Mouse (Mus musculus) left cerebral cortex, adult 8-10 months (tissue): ENCODE results near the gene Hist2h2ab. TPM values are rescaled to one million over a fixed set of nuclear protein-coding genes. Genes with fewer than 3 reads are reported as not detected.
"Not testable (repeated sequence)": the region's sequence is repeated elsewhere in the genome, so short reads cannot be mapped to it uniquely, and the experiment has no call there.

Experiments
- DNase-seq, 2 experiments: peaks; one replicate each; pipeline ENCODE4 v3.0.0; 2022; ENCODE audit warnings: low spot score in 2 of 2
- microRNA-seq, 2 experiments: library from miRNA; unstranded; fragments of <30 nt; microRNA quantifications; one replicate each; pipeline ENCODE4 v1.2.0; 2022
- total RNA-seq, 4 experiments: library from RNA; stranded (reverse); gene quantifications; 2 replicates each; pipeline ENCODE4 v1.2.4; 2022

Gene Hist2h2ab
- total RNA-seq, 4 experiments from 2014 or later: 11.1 to 15.2 (median 14.1) TPM

GRCm38 (mm10) chr3:96255926-96256593, 36.4 kb downstream of the Hist2h2ab start:
- no peak for DNase-seq

- DNase-seq: no peak
Observed at GRCm38 (mm10) chr3:96257190-96257589, 37.5 kb downstream of the Hist2h2ab start.

- no peak for DNase-seq
Observed at GRCm38 (mm10) chr3:96260220-96260619, 40.6 kb downstream of the Hist2h2ab start.

GRCm38 (mm10) chr3:96261623-96262022, 42.0 kb downstream of the Hist2h2ab start:
- no peak for DNase-seq

GRCm38 (mm10) chr3:96262216-96262875, 42.7 kb downstream of the Hist2h2ab start:
- peak; percentile 72 to 89 for DNase-seq

GRCm38 (mm10) chr3:96262979-96263550, 43.4 kb downstream of the Hist2h2ab start, which contains the start of gene Hist2h4:
Hist2h4 (minus strand) TSS chr3:96263311.
- DNase-seq: peak; percentile 96 to 99

GRCm38 (mm10) chr3:96263558-96264403, 44.1 kb downstream of the Hist2h2ab start:
- peak in 1 of 2 experiments; percentile 39 for DNase-seq

- no peak for DNase-seq
Observed at GRCm38 (mm10) chr3:96264404-96264949, 44.8 kb downstream of the Hist2h2ab start.

- DNase-seq: no peak
Observed at GRCm38 (mm10) chr3:96266132-96266710, 46.6 kb downstream of the Hist2h2ab start.

GRCm38 (mm10) chr3:96267541-96267940, 47.9 kb downstream of the Hist2h2ab start:
- no peak for DNase-seq

GRCm38 (mm10) chr3:96268051-96268775, 48.5 kb downstream of the Hist2h2ab start, which contains the start of gene Hist2h3b:
Hist2h3b (plus strand) TSS chr3:96268654.
- peak; percentile 74 to 84 for DNase-seq

- DNase-seq: not testable (repeated sequence)
Observed at GRCm38 (mm10) chr3:96268776-96269378, 49.2 kb downstream of the Hist2h2ab start.

Small RNAs within 50 kb of the gene (microRNA-seq; reads per million reads assigned to microRNA genes)
- gene Gm44492 (0 reads per million in 2 experiments), gene Gm47311 (0 reads per million in 2 experiments), gene Gm47313 (0 reads per million in 2 experiments)

Other genes starting within 250 kb of the Hist2h2ab start
- 10 to 100 TPM; 64.0 to 86.2 (median 81.6) TPM for gene Plekho1, start 223.9 kb upstream of the Hist2h2ab start, total RNA-seq
- gene Vps45, start 161.4 kb upstream of the Hist2h2ab start, total RNA-seq: 10 to 100 TPM; 44.9 to 55.2 (median 50.3) TPM
- gene Otud7b, start 115.3 kb upstream of the Hist2h2ab start, total RNA-seq: 10 to 100 TPM; 33.4 to 40.7 (median 38.5) TPM
- gene Mtmr11, start 57.9 kb upstream of the Hist2h2ab start, total RNA-seq: 1 to 10 TPM; 5.8 to 8.4 (median 6.9) TPM
- gene Sf3b4, start 47.5 kb upstream of the Hist2h2ab start, total RNA-seq: 10 to 100 TPM; 40.3 to 48.5 (median 43.0) TPM
- 100 to 1,000 TPM; 434 to 460 (median 443) TPM for gene Sv2a, start 38.7 kb upstream of the Hist2h2ab start, total RNA-seq
- gene Bola1, start 156 bp upstream of the Hist2h2ab start, total RNA-seq: 10 to 100 TPM; 14.9 to 20.7 (median 18.3) TPM
- 10 to 100 TPM; 26.7 to 37.7 (median 31.8) TPM for gene Hist2h2ac, start 1.0 kb downstream of the Hist2h2ab start, total RNA-seq
- gene Hist2h2be, start 1.3 kb downstream of the Hist2h2ab start, total RNA-seq: 1 to 10 TPM; 4.9 to 7.1 (median 5.4) TPM
- 1 to 10 TPM; 1.1 to 4.8 (median 4.3) TPM for gene Hist2h3c2, start 19.3 kb downstream of the Hist2h2ab start, total RNA-seq
- gene Hist2h2aa2, start 20.4 kb downstream of the Hist2h2ab start, total RNA-seq: 100 to 1,000 TPM; 190 to 245 (median 229) TPM
- 10 to 100 TPM in 2 of 4 experiments, 1 to 10 TPM in 2; 5.2 to 28.7 (median 10.2) TPM for gene Hist2h2aa1, start 25.6 kb downstream of the Hist2h2ab start, total RNA-seq
- gene Hist2h3c1, start 26.8 kb downstream of the Hist2h2ab start, total RNA-seq: not detected
- gene Hist2h4, start 43.4 kb downstream of the Hist2h2ab start, total RNA-seq: 10 to 100 TPM; 27.2 to 32.5 (median 29.5) TPM
- gene Hist2h3b, start 48.8 kb downstream of the Hist2h2ab start, total RNA-seq: 10 to 100 TPM; 45.5 to 68.8 (median 61.8) TPM
- gene Hist2h2bb, start 49.9 kb downstream of the Hist2h2ab start, total RNA-seq: 100 to 1,000 TPM; 160 to 229 (median 192) TPM
- 1 to 10 TPM; 1.7 to 6.5 (median 3.5) TPM for gene Fcgr1, start 74.1 kb downstream of the Hist2h2ab start, total RNA-seq
- not detected for gene BC107364, start 232.4 kb downstream of the Hist2h2ab start, total RNA-seq